Mouse (Mus musculus) neural tube, embryonic 13.5 days (tissue): ENCODE data around the gene Pdia5. TPM values are rescaled to one million over a fixed set of nuclear protein-coding genes. Genes with fewer than 3 reads are reported as not detected.

Source experiments
- ATAC-seq: fragments of 200-750 bp; cut with Nextera tagmentation; 2 replicates; pipeline ENCODE4 v1.8.0; 2017; ENCODE audit warnings: low read depth, mild to moderate bottlenecking, moderate TSS enrichment, moderate library complexity
- H3K27ac ChIP-seq: fragments of 300-500 bp; sonication (generic); replicated peaks from 2 replicates; pipeline ENCODE4 v1.5.1; 2015; ENCODE audit warnings: moderate library complexity, mild to moderate bottlenecking, inconsistent platforms
- H3K27me3 ChIP-seq: fragments of 300-500 bp; sonication (generic); 2 replicates; pipeline ENCODE4 v1.6.1; 2015; ENCODE audit warnings: mild to moderate bottlenecking, inconsistent platforms
- H3K36me3 ChIP-seq: fragments of 300-500 bp; sonication (generic); 2 replicates; pipeline ENCODE4 v1.6.1; 2015; ENCODE audit warnings: mild to moderate bottlenecking, inconsistent platforms
- H3K4me1 ChIP-seq: fragments of 300-500 bp; sonication (generic); replicated peaks from 2 replicates; pipeline ENCODE4 v1.6.1; 2015; ENCODE audit warnings: inconsistent platforms
- H3K4me2 ChIP-seq: fragments of 300-500 bp; sonication (generic); 2 replicates; pipeline ENCODE4 v1.6.1; 2015; ENCODE audit warnings: inconsistent platforms, mild to moderate bottlenecking, moderate library complexity
- H3K4me3 ChIP-seq: fragments of 300-500 bp; sonication (generic); 2 replicates; pipeline ENCODE4 v1.5.1; 2015; ENCODE audit warnings: mild to moderate bottlenecking, inconsistent platforms
- H3K9ac ChIP-seq: fragments of 300-500 bp; sonication (generic); 2 replicates; pipeline ENCODE4 v1.6.1; 2015; ENCODE audit warnings: moderate library complexity, mild to moderate bottlenecking, inconsistent platforms
- H3K9me3 ChIP-seq: fragments of 300-500 bp; sonication (generic); 2 replicates; pipeline ENCODE4 v1.6.1; 2016; ENCODE audit warnings: inconsistent platforms
- WGBS: fragments of 180-500 bp; shearing (Covaris S2); methylation state at CpG from one replicate; pipeline ENCODE4 v1.1.7; 2015; 5-methylcytosine and 5-hydroxymethylcytosine counted together
- polyA plus RNA-seq: library from polyadenylated mRNA; unstranded; fragments of >200 nt; fragmentation: Nextera tagmentation; extraction: Ambion mirVana; gene quantifications from 2 replicates; pipeline ENCODE4 v1.2.1, GENCODE M21; 2015

The Pdia5 gene
- polyA plus RNA-seq, 1 experiment from 2014 or later = 22.7 TPM

DNA sequence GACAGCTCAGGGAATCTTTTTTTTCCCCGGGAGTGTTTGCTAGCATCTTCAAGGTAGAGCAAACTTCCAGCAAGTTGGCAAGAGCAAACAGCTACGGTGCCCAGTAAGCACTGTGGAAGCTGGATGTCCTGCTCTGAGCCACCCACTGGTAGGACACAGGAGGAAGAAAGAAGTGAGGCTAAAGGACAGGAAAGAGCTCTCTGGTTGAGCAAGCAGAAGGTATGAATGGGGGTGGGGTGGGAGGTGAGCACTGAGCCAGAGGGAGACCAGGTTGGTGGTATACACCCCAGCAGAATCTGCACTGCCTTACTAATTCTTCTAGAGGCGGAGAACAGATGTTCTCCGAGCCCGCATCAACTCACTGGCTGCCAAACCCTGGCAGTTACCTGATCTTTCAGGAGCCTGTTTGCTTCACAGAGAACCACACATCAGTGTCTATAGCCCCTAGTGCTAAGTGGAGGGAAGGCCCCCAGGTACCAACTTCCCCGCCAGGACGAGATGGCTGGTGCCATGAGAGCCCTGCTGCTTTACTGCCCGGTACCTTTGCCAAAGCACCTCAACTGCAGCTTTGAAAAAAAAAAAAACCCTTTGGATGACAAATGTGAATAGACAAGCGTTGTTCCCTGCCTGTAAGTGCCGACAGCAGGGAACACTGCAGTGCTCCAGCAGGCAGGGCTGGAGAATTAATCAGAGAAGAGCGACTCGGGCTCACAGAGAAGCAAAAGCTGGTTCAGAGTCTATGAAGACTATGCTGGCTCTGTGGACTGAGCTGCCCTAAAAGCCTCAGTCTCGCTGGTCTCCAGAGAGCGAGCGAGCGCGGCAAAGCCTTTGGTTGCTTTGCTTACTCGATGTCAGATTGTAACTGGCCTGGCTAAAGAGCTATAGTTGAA is 67.2 kb downstream of the Pdia5 start:
- peak; percentile 15; the same call in 1 of the 2 replicates for ATAC-seq
- H3K9ac ChIP-seq = 0 out of 2 replicates have a peak overlapping the region, but pooled peaks have one; percentile 31
- H3K9me3 ChIP-seq = no peaks in the 10 kb centered on the region
- H3K36me3 ChIP-seq = no peaks in the 10 kb centered on the region
- peaks cover 15% of the 10 kb centered on the region; the same call in 1 of the 2 replicates for H3K4me1 ChIP-seq
- WGBS = 68% methylated on average over 18 of the region's 18 CpGs
- H3K4me2 ChIP-seq = no peak overlapping the region
- no peak overlapping the region for H3K4me3 ChIP-seq
- H3K27ac ChIP-seq = peak overlapping the region; percentile 39; the same call in 1 of the 2 replicates
- no peaks in the 10 kb centered on the region for H3K27me3 ChIP-seq

DNA sequence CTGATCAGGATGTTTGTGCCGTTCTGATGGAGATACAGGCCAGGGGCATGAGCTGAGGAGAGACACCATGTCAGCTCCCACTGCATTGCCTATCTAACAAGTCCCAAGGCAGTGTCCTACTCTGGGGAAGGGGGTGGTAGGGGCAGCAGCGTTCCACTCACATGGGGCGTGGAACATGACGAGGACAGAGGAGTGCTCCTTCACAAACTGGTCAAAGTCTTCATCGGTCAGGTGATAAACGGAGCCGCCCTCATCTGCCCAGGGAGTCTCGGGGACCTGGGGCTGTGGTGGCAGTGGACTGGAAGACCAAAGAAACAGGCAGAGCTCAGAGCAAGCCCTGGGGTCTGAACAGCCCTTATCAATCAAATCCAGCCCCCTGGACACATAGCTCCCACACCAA is 68.0 kb downstream of the Pdia5 start:
- no peaks in the 10 kb centered on the region for H3K27me3 ChIP-seq
- 93% methylated on average over 8 of the region's 8 CpGs for WGBS
- H3K9me3 ChIP-seq = no peaks in the 10 kb centered on the region
- H3K36me3 ChIP-seq = no peaks in the 10 kb centered on the region
- no peak overlapping the region for H3K27ac ChIP-seq
- H3K4me3 ChIP-seq = no peak overlapping the region
- no peak overlapping the region for H3K9ac ChIP-seq
- no peak for ATAC-seq
- peaks cover 15% of the 10 kb centered on the region; the same call in 1 of the 2 replicates for H3K4me1 ChIP-seq
- H3K4me2 ChIP-seq = no peak overlapping the region

DNA sequence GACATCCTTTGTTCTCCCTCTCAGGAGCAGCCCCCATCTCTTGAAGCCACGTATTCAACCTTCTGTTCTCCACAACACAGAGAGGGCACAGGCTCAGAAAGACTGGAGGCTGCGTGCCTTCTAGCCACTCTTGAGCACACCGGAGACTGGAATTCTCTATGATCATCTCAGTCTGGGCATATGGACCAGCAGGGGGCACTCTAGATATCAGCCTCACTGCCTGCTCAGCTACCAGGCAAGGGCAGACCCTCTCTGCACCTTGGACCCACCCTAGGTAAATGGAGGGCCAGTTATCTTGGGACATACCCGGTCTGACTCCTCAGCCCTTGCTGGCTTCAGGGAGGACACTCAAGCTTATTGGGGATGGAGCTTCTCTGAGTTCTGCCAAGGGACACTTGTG is 68.5 kb downstream of the Pdia5 start:
- no peak overlapping the region for H3K27ac ChIP-seq
- H3K27me3 ChIP-seq = no peaks in the 10 kb centered on the region
- WGBS = 72% methylated on average over 4 of the region's 4 CpGs
- peak; percentile 37; the same call in 1 of the 2 replicates for ATAC-seq
- H3K36me3 ChIP-seq = no peaks in the 10 kb centered on the region
- H3K9ac ChIP-seq = no peak overlapping the region
- no peaks in the 10 kb centered on the region for H3K9me3 ChIP-seq
- H3K4me2 ChIP-seq = no peak overlapping the region
- peaks cover 15% of the 10 kb centered on the region; the same call in 1 of the 2 replicates for H3K4me1 ChIP-seq
- no peak overlapping the region for H3K4me3 ChIP-seq

DNA sequence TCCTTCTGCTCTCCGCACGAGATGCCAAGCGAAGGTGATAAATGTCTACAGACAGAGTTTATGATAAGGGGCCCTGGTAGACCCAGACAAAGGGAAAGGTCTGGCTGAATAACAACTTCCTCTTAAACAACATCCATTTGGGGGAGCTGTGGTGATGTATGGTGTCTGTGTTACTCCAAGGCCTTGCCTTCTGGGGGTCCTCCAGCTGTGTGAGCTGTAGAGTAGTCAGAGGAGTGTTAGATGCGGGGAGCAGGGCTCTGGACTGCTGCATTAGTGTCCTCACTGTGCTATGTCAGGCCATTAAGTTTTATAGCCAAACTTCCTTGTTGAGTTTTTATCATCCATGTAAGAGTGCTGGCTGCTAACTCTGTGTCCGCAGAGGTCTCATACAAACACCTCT is 76.1 kb downstream of the Pdia5 start:
- Histone ChIP-seq H3K9me3 (no peaks in the 10 kb centered on the region), H3K27me3 (no peaks in the 10 kb centered on the region), H3K4me2 (no peak overlapping the region), H3K36me3 (no peaks in the 10 kb centered on the region), H3K9ac (no peak overlapping the region), H3K4me1 (no peaks in the 10 kb centered on the region), H3K27ac (no peak overlapping the region), H3K4me3 (no peak overlapping the region)
- WGBS = 56% methylated on average over 5 of the region's 5 CpGs
- 0 out of 2 replicates have a peak, but pooled peaks have one; percentile 61 for ATAC-seq

DNA sequence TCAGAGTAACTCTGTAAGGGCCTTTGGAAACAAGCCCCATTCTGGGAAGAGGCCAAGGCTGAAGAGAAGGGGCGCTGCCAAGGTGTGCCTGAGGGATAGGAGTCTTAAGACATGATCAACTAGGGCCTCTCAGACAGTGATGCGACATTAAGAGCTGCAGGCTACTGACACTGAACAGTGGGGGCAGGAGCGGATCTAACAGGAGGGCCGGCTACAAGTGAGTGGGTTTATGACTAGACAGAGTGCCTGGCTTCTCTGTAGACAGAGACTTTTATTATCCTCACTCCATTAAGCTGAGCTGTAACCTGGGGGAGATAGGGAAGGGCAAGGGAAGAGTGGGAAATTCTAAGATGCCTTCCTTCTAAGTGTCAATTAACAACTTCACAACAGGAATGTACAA is 84.0 kb downstream of the Pdia5 start:
- Histone ChIP-seq H3K4me1 (peaks cover 18% of the 10 kb centered on the region), H3K36me3 (no peaks in the 10 kb centered on the region; the same call in 1 of the 2 replicates), H3K9me3 (no peaks in the 10 kb centered on the region), H3K4me2 (no peak overlapping the region), H3K4me3 (no peak overlapping the region), H3K27me3 (no peaks in the 10 kb centered on the region), H3K9ac (no peak overlapping the region), H3K27ac (peak overlapping the region; percentile 33; the same call in 1 of the 2 replicates)
- 22% methylated on average over 4 of the region's 4 CpGs for WGBS
- ATAC-seq = peak; percentile 88

DNA sequence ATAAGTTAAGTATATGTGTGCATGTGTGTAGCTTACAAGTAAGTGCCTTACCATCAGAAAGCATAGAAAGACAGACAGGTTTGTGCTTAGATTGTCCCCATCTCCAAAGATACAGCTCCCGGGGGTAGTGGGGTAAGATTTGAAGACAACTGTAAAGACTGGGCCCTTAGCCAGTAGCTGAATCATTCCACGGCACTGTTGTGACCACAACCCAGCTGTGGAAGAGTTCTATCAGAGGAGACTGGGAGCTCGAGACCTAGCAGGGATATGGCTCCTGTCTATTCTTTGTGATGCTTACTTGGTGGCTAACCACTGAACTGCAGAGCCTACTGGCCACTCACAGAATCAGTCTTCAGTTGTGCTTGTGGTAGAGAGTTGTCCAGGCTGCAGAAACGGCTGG is 84.5 kb downstream of the Pdia5 start:
- Histone ChIP-seq H3K36me3 (no peaks in the 10 kb centered on the region; the same call in 1 of the 2 replicates), H3K4me2 (no peak overlapping the region), H3K4me1 (peaks cover 18% of the 10 kb centered on the region), H3K27me3 (no peaks in the 10 kb centered on the region), H3K9ac (no peak overlapping the region), H3K4me3 (no peak overlapping the region), H3K9me3 (no peaks in the 10 kb centered on the region), H3K27ac (peak overlapping the region; percentile 33; the same call in 1 of the 2 replicates)
- WGBS = 84% methylated on average over 4 of the region's 4 CpGs
- ATAC-seq = no peak

DNA sequence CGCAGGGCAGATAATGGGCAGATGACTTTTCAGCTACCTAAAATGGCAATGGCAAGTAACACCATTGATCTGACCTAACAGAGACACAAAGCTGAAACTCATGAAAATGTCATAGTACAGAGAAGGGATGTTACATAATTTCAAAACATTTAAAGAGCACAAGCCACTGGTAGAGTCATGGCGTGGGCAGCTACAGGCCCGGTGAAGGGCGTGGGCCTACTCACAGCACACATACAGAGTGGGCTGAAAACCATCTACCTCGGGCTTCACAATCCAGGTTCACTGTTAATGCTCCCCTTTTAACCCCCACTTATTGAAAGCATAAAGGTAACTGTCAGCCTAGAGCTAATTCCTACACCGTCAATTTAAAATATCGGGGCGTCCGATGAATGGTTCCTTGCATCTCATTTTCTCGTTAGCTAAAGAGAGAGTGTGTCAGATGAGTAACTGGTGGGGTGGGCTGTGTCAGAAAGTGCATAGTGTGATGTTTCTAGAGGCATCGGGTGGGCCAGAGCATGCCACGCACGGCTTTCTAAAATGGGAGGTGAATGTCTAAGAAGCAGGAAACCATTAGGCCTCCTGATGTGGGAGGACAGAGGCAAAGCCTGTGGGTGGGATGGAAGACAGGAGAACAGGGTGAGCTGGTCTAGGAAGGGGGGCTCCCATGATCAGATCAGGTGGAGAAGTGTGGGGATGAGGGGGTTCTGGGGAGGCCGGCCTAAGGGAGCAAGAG is 85.2 kb downstream of the Pdia5 start:
- no peaks in the 10 kb centered on the region for H3K9me3 ChIP-seq
- no peak overlapping the region for H3K27ac ChIP-seq
- no peaks in the 10 kb centered on the region for H3K27me3 ChIP-seq
- H3K4me3 ChIP-seq = no peak overlapping the region
- peaks cover 18% of the 10 kb centered on the region for H3K4me1 ChIP-seq
- H3K4me2 ChIP-seq = no peak overlapping the region
- no peaks in the 10 kb centered on the region; the same call in 1 of the 2 replicates for H3K36me3 ChIP-seq
- no peak overlapping the region for H3K9ac ChIP-seq
- 93% methylated on average over 14 of the region's 14 CpGs for WGBS
- ATAC-seq = no peak

DNA sequence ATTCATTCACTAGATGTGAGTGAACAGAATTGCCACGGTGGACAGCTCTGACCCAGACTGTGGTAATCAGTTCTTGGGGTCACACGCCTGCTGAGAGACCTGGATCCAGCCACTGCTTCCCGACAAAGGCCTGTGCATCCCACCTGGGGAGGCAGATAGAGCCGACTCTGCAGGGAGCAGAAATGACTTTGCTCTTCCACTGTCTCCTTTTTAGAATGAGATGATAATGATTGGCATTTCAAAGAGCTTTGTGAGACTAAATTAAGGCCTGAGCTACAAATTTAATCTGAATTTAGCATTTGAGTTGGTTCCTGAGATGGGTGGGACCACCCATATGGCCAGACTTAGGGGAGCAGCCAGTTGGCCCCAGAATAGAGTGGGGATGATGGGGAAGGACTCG is 85.8 kb downstream of the Pdia5 start:
- H3K4me2 ChIP-seq = no peak overlapping the region
- no peak overlapping the region for H3K9ac ChIP-seq
- H3K27me3 ChIP-seq = no peaks in the 10 kb centered on the region
- no peaks in the 10 kb centered on the region; the same call in 1 of the 2 replicates for H3K36me3 ChIP-seq
- H3K9me3 ChIP-seq = no peaks in the 10 kb centered on the region
- peaks cover 18% of the 10 kb centered on the region for H3K4me1 ChIP-seq
- 56% methylated on average over 5 of the region's 5 CpGs for WGBS
- H3K27ac ChIP-seq = no peak overlapping the region
- ATAC-seq = no peak
- no peak overlapping the region for H3K4me3 ChIP-seq

DNA sequence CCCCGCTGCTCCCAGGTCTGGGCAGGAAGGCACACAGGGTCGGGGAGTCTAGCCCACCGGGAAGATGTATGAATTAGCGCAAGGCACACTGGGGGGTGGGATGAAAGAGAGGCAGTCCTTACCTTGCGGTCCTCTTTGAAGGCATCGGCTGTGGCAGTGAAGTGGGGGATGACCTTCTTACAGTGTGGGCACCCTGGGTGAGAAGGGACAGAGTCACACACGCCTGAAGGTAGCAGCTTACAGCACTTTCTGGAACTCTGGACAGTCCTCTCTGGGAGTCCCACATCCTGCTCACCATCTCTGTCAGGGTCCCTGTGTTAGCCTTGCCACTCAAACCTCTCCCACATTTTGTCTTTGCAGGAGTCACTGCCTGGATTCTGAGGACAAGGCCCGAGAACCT is 86.8 kb downstream of the Pdia5 start:
- Histone ChIP-seq H3K36me3 (no peaks in the 10 kb centered on the region; the same call in 1 of the 2 replicates), H3K9ac (no peak overlapping the region), H3K4me3 (no peak overlapping the region), H3K27ac (no peak overlapping the region), H3K4me1 (peaks cover 18% of the 10 kb centered on the region), H3K9me3 (no peaks in the 10 kb centered on the region), H3K4me2 (no peak overlapping the region), H3K27me3 (no peaks in the 10 kb centered on the region)
- ATAC-seq = no peak
- WGBS = 89% methylated on average over 8 of the region's 8 CpGs

DNA sequence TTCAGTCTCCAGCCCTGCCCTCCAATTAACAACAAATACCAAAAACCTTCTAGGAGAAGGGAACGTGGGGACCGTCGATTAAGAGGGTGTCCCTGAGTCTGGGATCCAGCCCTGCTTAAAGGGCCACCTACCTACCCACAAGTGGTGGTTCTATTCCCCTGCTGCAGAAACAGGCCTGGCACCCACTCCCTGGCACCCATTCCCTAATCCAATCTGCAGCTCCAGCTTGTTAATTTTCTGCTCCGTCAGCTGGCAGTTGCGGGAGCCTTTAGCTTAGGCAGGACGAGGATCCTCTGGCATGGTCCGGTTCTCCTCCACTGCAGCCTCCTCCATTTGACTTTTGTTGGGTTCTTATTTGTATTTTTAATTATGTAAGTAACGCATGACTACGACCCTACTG is 87.3 kb downstream of the Pdia5 start:
- no peaks in the 10 kb centered on the region for H3K27me3 ChIP-seq
- H3K4me1 ChIP-seq = peaks cover 18% of the 10 kb centered on the region
- H3K4me3 ChIP-seq = no peak overlapping the region
- no peak overlapping the region for H3K4me2 ChIP-seq
- H3K27ac ChIP-seq = no peak overlapping the region
- H3K36me3 ChIP-seq = no peaks in the 10 kb centered on the region; the same call in 1 of the 2 replicates
- WGBS = 85% methylated on average over 9 of the region's 9 CpGs
- no peaks in the 10 kb centered on the region for H3K9me3 ChIP-seq
- H3K9ac ChIP-seq = no peak overlapping the region
- ATAC-seq = no peak

DNA sequence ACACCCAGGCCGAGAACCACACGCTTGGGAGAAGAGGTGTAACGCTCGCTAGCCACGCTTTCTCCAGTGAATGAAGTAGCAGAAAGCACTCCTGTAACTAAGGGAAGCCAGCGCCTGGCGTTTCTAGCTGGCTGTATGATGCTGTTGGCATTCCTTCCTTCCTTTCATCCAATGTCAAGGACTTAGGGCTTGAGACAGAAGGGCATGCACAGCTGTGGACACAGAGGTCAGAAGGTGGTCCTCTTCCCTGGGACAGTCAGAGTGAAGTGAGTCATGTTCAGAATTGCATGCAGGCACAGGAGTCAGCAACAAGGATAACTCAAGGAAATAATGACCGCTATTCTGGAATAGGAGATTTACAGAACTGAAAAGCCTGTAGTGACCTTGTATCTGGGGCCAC is 97.9 kb downstream of the Pdia5 start:
- Histone ChIP-seq H3K9me3 (no peaks in the 10 kb centered on the region), H3K36me3 (peaks cover 8% of the 10 kb centered on the region), H3K4me2 (no peak overlapping the region), H3K4me3 (no peak overlapping the region), H3K27me3 (no peaks in the 10 kb centered on the region), H3K9ac (no peak overlapping the region), H3K27ac (no peak overlapping the region), H3K4me1 (no peaks in the 10 kb centered on the region)
- ATAC-seq = no peak
- WGBS = 89% methylated on average over 8 of the region's 8 CpGs

DNA sequence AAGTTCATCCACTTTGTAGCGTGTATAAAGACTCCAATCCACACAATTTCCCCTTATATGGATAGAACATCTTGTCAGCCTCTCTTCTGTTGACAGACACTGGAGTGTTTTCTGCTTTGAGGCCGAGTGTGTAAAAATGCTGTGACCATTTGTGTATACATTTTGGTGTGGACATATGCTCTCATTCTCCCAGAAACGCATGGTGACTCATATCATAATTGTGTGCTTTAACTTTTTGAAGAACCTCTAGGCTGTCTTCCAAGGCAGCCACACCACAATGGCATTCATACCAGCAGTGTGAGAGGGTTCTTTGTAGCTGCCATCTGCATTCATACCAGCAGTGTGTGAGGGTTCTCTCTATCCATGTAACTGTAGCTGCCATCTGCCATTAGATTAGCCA is 105.0 kb downstream of the Pdia5 start:
- ATAC-seq = no peak
- Histone ChIP-seq H3K27ac (no peak overlapping the region), H3K4me1 (no peaks in the 10 kb centered on the region), H3K4me2 (no peak overlapping the region), H3K4me3 (no peak overlapping the region), H3K9me3 (no peaks in the 10 kb centered on the region), H3K27me3 (no peaks in the 10 kb centered on the region), H3K36me3 (no peaks in the 10 kb centered on the region), H3K9ac (no peak overlapping the region)
- WGBS = 86% methylated on average over 3 of the region's 3 CpGs
